Comparison of ENCODE assay signal across 28 mouse cellular contexts in the genomic region with DNA sequence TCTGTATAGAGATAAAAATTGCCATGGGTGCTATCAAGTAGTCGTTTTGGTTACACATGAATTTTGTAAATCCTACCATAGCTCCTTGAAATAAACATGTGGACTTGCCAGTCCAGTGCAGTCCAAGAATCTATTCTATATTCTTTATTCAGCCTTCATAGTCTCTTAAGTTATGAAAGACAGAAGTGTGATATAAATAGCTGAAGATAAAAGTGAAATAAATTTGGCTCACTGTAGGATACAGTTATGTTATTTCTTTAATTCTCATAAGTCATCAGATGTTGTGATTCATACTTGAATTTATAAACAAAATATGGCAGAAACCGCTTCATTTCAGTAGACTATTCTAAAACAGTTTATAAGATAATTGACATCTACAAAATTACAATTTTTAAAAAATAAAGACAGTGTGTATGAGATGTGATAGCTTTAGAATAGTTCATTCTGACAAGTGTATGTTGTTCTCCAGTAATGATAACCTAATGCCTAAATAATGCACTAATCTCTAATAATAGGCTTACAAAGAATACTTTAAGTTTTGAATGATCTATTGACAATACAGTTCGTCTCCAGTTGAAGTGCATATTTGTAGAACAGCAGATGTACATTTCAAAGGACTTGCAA.
"Had no signal": no experiment of that assay in that cellular context is flagged by ENCODE, and none has a peak within 500 bp of the region (broad histone marks: within the 10 kb centered on the region; RNA-seq: fewer than 3 reads in every experiment).

No protein-coding gene starts in this region.

- H3K4me3 ChIP-seq: gastrocnemius, adult 2 months; heart, embryonic 10.5 days; heart, embryonic 12.5 days; hindbrain, embryonic 10.5 days; hindbrain, embryonic 12.5 days; intestine, embryonic 15.5 days; kidney, embryonic 15.5 days; layer of hippocampus, adult 2 months; left cerebral cortex, adult 2 months; limb, embryonic 10.5 days; limb, embryonic 12.5 days; liver, embryonic 13.5 days had no signal

- H3K4me2 ChIP-seq: heart, embryonic 12.5 days; hindbrain, embryonic 12.5 days; hindbrain, embryonic 14.5 days; intestine, embryonic 15.5 days; kidney, embryonic 15.5 days; limb, embryonic 12.5 days; liver, embryonic 11.5 days; liver, embryonic 13.5 days had no signal

- DNase-seq: gastrocnemius, adult 2 months; gastrocnemius, postnatal 10 days; gastrocnemius, postnatal 25 days; heart, adult 18-20 months; heart, postnatal 10 days; heart, postnatal 4 days; kidney, adult 18-20 months; kidney, adult 8-10 months; kidney, postnatal 10 days; kidney, postnatal 25 days; kidney, postnatal 4 days; liver; liver, embryonic 13.5 days had no signal

- H3K36me3 ChIP-seq: heart, embryonic 10.5 days; heart, embryonic 12.5 days; hindbrain, embryonic 10.5 days; hindbrain, embryonic 12.5 days; intestine, embryonic 15.5 days; kidney, embryonic 15.5 days; limb, embryonic 10.5 days; limb, embryonic 12.5 days; liver, embryonic 13.5 days had no signal

- ATAC-seq: hindbrain, embryonic 16.5 days; inflammation-experienced regulatory T-cells, adult 6 months; intestine, embryonic 15.5 days; intestine, postnatal 0 days had no signal

- H3K9me3 ChIP-seq: heart, embryonic 10.5 days; heart, embryonic 12.5 days; hindbrain, embryonic 10.5 days; hindbrain, embryonic 12.5 days; intestine, embryonic 15.5 days; kidney, embryonic 15.5 days; limb, embryonic 10.5 days; limb, embryonic 12.5 days; liver, embryonic 13.5 days had no signal

- H3K27me3 ChIP-seq: heart, embryonic 12.5 days; hindbrain, embryonic 12.5 days; intestine, embryonic 15.5 days; kidney, embryonic 15.5 days; limb, embryonic 12.5 days; liver, embryonic 13.5 days had no signal

- H3K4me1 ChIP-seq: heart, embryonic 10.5 days; hindbrain, embryonic 10.5 days; hindbrain, embryonic 12.5 days; intestine, embryonic 15.5 days; kidney, embryonic 15.5 days; liver, embryonic 13.5 days had no signal

- H3K27ac ChIP-seq: gastrocnemius, adult 2 months; heart, embryonic 10.5 days; hindbrain, embryonic 10.5 days; hindbrain, embryonic 12.5 days; hindbrain, embryonic 14.5 days; intestine, embryonic 15.5 days; kidney, embryonic 15.5 days; layer of hippocampus, adult 2 months; left cerebral cortex, adult 2 months; limb, embryonic 10.5 days; limb, embryonic 12.5 days; liver, embryonic 13.5 days had no signal

- H3K9ac ChIP-seq: heart, embryonic 12.5 days; hindbrain, embryonic 12.5 days; hindbrain, embryonic 14.5 days; intestine, embryonic 15.5 days; kidney, embryonic 15.5 days; limb, embryonic 12.5 days; liver, embryonic 13.5 days had no signal
